Mouse (Mus musculus) embryonic facial prominence, embryonic 14.5 days (tissue): ENCODE data around the gene Slc39a1. TPM values are rescaled to one million over a fixed set of nuclear protein-coding genes. Genes with fewer than 3 reads are reported as not detected.
A peak's percentile ranks its signal among the peaks of the same experiment; 100 is the strongest.

Experiments used
- ATAC-seq: fragments of 200-750 bp; cut with Nextera tagmentation; 2 replicates; pipeline ENCODE4 v1.8.0; 2017; ENCODE audit warnings: low read depth, moderate number of reproducible peaks, moderate TSS enrichment
- DNase-seq: peaks from one replicate; pipeline ENCODE4 v3.0.0-alpha.2; 2015; ENCODE audit warnings: low spot score
- H3K27ac ChIP-seq: fragments of 300-500 bp; sonication (generic); replicated peaks from 2 replicates; pipeline ENCODE4 v1.5.1; 2014; ENCODE audit warnings: low read depth, mild to moderate bottlenecking, low read length, moderate library complexity
- H3K27me3 ChIP-seq: fragments of 300-500 bp; sonication (generic); replicated peaks from 2 replicates; pipeline ENCODE4 v1.6.1; 2014; ENCODE audit warnings: low read length; ENCODE audit not compliant: control insufficient read depth, insufficient read depth
- H3K36me3 ChIP-seq: fragments of 300-500 bp; sonication (generic); 2 replicates; pipeline ENCODE4 v1.6.1; 2014; ENCODE audit warnings: low read length, mixed read lengths; ENCODE audit not compliant: control insufficient read depth, insufficient read depth
- H3K4me1 ChIP-seq: fragments of 300-500 bp; sonication (generic); 2 replicates; pipeline ENCODE4 v1.6.1; 2014; ENCODE audit warnings: antibody characterized with exemption, low read length; ENCODE audit not compliant: control insufficient read depth, insufficient read depth
- H3K4me2 ChIP-seq: fragments of 300-500 bp; sonication (generic); 2 replicates; pipeline ENCODE4 v1.6.1; 2014; ENCODE audit warnings: low read depth, mild to moderate bottlenecking, low read length, moderate library complexity, mixed read lengths
- H3K4me3 ChIP-seq: fragments of 300-500 bp; sonication (generic); 2 replicates; pipeline ENCODE4 v1.5.1; 2014; ENCODE audit warnings: low read depth, mild to moderate bottlenecking, low read length
- H3K9ac ChIP-seq: fragments of 300-500 bp; sonication (generic); 2 replicates; pipeline ENCODE4 v1.6.1; 2014; ENCODE audit warnings: low read depth, mild to moderate bottlenecking, low read length, moderate library complexity, mixed read lengths
- H3K9me3 ChIP-seq: fragments of 300-500 bp; sonication (generic); 2 replicates; pipeline ENCODE4 v1.6.1; 2016; ENCODE audit warnings: low read length; ENCODE audit not compliant: control insufficient read depth
- WGBS: fragments of 180-500 bp; shearing (Covaris S2); extraction: QIAGEN DNeasy Blood & Tissue Kit; methylation state at CpG from one replicate; pipeline ENCODE4 v1.1.7; 2014; 5-methylcytosine and 5-hydroxymethylcytosine counted together
- polyA plus RNA-seq: library from polyadenylated mRNA; unstranded; fragments of >200 nt; fragmentation: Nextera tagmentation; extraction: Ambion mirVana; gene quantifications from 2 replicates; pipeline ENCODE4 v1.2.1, GENCODE M21; 2014

Slc39a1 gene
- polyA plus RNA-seq, 1 experiment from 2014 or later = 88.1 TPM

- no peaks in the 10 kb centered on the region for H3K9me3 ChIP-seq
- H3K4me2 ChIP-seq = no peak overlapping the region
- peaks cover 12% of the 10 kb centered on the region; the same call in 1 of the 2 replicates for H3K4me1 ChIP-seq
- H3K36me3 ChIP-seq = peaks cover 50% of the 10 kb centered on the region
- WGBS = 91% methylated on average over 14 of the region's 14 CpGs
- H3K9ac ChIP-seq = no peak overlapping the region
- DNase-seq (no peak), ATAC-seq (no peak)
- H3K27ac ChIP-seq = no peak overlapping the region
- no peak overlapping the region for H3K4me3 ChIP-seq
- no peaks in the 10 kb centered on the region for H3K27me3 ChIP-seq
Measured at GRCm38 (mm10) chr3:90255784-90256353, 7.9 kb downstream of the Slc39a1 start.

DNA sequence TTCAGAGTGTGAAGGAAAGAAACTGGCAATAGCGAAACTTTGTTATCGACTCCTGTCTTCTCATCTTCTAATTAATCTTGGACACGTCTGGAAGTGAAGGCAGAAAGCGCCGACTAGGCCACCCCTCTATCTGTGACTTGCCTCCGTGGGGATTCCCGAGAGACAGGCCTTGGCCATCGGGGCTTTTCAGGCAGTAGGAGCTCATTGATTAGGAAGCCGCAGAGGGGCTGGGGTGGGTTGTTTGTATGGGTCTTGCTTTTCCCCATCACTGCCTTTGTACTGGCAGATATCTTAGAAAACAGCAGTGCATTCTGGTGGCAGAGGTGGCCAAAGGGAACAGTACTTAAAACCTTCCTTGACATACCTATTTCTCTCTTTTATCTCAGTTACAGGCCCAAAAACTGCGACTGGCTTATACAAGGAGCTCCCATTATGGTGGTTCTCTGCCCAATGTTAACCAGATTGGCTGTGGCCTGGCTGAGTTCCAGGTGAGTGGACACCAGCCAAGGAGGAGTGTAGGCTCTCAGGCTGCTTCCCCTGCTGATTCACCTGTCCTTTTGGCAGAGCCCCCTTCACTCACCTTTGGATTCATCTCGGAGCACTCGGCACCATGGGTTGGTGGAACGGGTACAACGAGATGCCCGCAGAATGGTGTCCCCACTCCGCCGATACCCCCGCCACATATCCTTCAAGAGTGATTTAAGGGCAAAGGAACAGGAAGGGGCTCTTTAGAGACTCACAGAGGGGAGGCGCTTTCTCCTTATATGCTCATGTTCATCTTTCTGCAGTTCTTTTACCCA, 9.0 kb downstream of the Slc39a1 start:
- ATAC-seq = no peak

GRCm38 (mm10) chr3:90258521-90258920, 10.5 kb downstream of the Slc39a1 start:
- ATAC-seq = no peak
- Histone ChIP-seq H3K4me1 (peaks cover 12% of the 10 kb centered on the region; the same call in 1 of the 2 replicates), H3K9ac (no peak overlapping the region), H3K9me3 (no peaks in the 10 kb centered on the region), H3K4me3 (no peak overlapping the region), H3K27me3 (no peaks in the 10 kb centered on the region), H3K4me2 (no peak overlapping the region), H3K36me3 (peaks cover 67% of the 10 kb centered on the region), H3K27ac (no peak overlapping the region)
- no peak for DNase-seq
- 94% methylated on average over 4 of the region's 4 CpGs for WGBS

More for the DNA sequence above, 9.0 kb downstream of the Slc39a1 start:
- Histone ChIP-seq H3K4me3 (no peak overlapping the region), H3K4me2 (no peak overlapping the region), H3K27ac (no peak overlapping the region), H3K27me3 (no peaks in the 10 kb centered on the region), H3K4me1 (peaks cover 12% of the 10 kb centered on the region; the same call in 1 of the 2 replicates), H3K9ac (no peak overlapping the region), H3K36me3 (peaks cover 51% of the 10 kb centered on the region), H3K9me3 (no peaks in the 10 kb centered on the region)
- no peak for DNase-seq
- WGBS = 92% methylated on average over 19 of the region's 19 CpGs

DNA sequence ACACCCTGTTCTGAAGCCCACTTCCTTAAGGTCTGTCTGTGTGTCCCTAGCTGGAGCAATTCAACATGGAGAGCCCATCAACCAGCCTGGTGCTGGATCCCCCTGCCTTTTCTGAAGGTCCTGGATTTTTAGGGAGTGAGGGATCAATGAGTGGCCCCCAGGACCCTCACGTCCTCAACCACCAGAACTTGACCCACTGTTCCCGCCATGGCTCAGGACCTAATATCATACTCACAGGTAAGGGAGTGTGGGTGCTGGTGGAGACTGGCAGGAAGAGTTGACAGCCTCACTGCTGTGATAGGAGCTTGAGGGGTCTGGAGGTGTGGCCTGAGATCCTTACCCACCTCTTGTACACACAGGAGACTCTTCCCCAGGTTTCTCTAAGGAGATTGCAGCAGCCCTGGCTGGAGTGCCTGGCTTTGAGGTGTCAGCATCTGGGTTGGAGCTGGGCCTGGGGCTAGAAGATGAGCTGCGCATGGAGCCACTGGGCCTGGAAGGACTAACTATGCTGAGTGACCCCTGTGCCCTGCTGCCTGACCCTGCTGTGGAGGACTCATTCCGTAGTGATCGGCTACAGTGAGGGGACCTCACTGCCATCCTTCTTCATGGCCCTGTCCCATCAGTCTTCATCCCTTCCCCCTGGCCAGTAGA, 15.3 kb downstream of the Slc39a1 start:
- H3K9me3 ChIP-seq = no peaks in the 10 kb centered on the region
- DNase-seq (no peak), ATAC-seq (no peak)
- no peak overlapping the region for H3K27ac ChIP-seq
- H3K4me1 ChIP-seq = peaks cover 10% of the 10 kb centered on the region
- no peak overlapping the region for H3K4me3 ChIP-seq
- H3K27me3 ChIP-seq = no peaks in the 10 kb centered on the region
- 91% methylated on average over 5 of the region's 5 CpGs for WGBS
- H3K9ac ChIP-seq = 0 out of 2 replicates have a peak overlapping the region, but pooled peaks have one; percentile 37
- H3K36me3 ChIP-seq = peaks cover 56% of the 10 kb centered on the region
- no peak overlapping the region for H3K4me2 ChIP-seq

- WGBS = 35% methylated on average over 10 of the region's 10 CpGs
- no peaks in the 10 kb centered on the region for H3K9me3 ChIP-seq
- peaks cover 51% of the 10 kb centered on the region for H3K36me3 ChIP-seq
- DNase-seq (no peak), ATAC-seq (no peak)
- no peaks in the 10 kb centered on the region for H3K27me3 ChIP-seq
- peak overlapping the region; percentile 86 for H3K4me3 ChIP-seq
- H3K27ac ChIP-seq = peak overlapping the region; percentile 97
- H3K9ac ChIP-seq = peak overlapping the region; percentile 87; the same call in 1 of the 2 replicates
- H3K4me2 ChIP-seq = peak overlapping the region; percentile 82
- H3K4me1 ChIP-seq = peaks cover 10% of the 10 kb centered on the region
Measured at GRCm38 (mm10) chr3:90264687-90265033, 16.7 kb downstream of the Slc39a1 start.

DNA sequence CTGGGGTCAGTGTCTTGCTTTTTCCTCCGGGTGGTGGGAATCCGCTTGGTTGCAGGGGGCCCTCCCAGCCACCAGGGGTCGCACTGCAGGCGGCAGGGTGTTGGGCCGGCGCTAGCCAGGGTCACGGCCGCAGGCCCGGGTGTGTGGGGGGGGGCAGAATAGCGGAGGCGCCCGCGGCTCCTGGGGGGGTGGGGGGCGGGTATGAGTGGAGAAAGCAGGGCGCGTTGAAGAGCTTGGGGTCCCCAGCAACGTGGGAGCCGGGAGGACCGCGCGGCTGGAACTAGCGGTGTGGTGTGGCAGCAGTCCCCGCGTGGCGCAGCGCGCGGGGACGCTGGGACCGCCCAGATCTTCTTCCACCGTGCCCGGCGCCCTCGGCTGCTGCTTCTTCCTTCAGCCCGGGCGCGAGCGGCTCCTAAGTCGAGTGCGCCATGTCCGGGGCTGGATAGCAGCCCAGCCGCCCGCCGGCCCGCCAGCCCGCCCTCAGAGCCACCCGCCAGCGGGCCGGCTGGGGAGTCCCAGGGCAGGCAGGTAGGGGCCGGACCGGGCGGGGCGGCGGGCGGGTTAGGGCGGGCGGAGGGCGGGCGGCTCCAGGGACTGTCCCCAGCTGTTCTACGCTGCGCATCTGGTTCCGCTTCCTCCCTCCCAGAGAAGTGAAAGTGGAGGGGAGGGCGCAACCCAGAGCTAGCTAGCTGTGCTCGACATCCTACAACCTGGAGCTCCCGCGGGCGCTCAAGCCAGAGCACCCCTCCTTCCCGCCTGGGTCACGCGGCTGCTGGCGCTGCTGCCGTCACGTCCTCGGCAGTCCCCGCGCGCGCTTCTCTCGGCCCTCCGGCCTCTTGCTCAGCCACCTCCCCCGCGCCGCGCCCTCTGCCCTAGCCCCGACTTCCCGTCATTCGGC, 17.3 kb downstream of the Slc39a1 start, which contains the start of gene Dennd4b:
Gene Dennd4b, plus strand, starts transcription at position 152 of the 898 bp plus-strand sequence.
- WGBS = 0% methylated on average over 16 of the region's 87 CpGs
- Histone ChIP-seq H3K9me3 (no peaks in the 10 kb centered on the region), H3K4me2 (peak within 1 kb of the TSS; percentile 82), H3K36me3 (peaks cover 45% of the 10 kb centered on the region), H3K27me3 (no peaks in the 10 kb centered on the region), H3K9ac (peak within 1 kb of the TSS; percentile 87), H3K4me3 (peak within 1 kb of the TSS; percentile 86), H3K4me1 (peaks cover 10% of the 10 kb centered on the region), H3K27ac (peak within 1 kb of the TSS; percentile 97)
- ATAC-seq (peak; percentile 91), DNase-seq (peak; percentile 92)

DNA sequence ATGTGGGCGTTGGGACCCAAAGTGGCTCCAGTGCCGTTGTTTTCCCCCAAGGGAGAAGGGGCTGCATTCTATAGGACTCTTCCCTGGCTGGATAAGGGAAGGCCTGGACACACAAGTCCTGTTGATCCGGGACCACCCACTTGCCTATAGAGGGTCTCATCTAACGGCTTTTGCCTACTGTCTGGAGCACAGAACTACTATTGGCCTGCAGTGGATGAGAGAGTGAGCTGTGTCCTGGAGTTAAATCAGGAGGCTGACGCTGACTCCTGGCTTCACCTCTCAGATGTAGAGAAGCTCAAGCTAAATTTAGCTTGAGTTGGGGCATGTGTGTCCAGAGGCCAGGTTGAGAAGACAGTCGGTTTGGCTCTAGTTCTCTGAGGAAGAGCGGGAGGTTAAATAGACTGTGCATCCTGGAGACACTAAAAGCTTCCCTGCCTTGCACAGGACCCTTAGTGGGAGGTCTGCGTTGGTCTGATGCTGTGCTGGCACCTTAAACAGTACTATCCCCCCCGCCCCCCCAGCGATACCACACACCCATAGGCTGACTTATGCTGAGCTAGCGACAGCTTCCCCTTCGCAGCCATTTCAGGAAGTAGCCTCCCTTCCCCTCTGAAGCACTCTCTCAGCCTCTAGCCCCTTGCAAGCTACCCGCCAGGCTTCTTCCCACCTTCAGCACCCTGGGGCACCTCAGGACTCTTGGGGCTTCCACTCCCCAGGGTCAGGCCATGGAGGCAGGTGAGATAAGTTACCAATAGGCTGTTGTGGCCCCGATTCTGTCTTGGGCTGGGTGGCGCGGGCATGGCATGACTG, 18.2 kb downstream of the Slc39a1 start:
- Histone ChIP-seq H3K9ac (peak overlapping the region; percentile 87), H3K9me3 (no peaks in the 10 kb centered on the region), H3K4me1 (peaks cover 10% of the 10 kb centered on the region), H3K36me3 (peaks cover 37% of the 10 kb centered on the region), H3K27ac (peak overlapping the region; percentile 97), H3K27me3 (no peaks in the 10 kb centered on the region), H3K4me3 (peak overlapping the region; percentile 86), H3K4me2 (peak overlapping the region; percentile 82)
- 33% methylated on average over 14 of the region's 16 CpGs for whole genome bisulfite sequencing
- no peak for DNase-seq
- peak; percentile 37 for ATAC-seq
